Mouse (Mus musculus): ENCODE data around the gene Hist1h1e.

The Hist1h1e gene

DNA sequence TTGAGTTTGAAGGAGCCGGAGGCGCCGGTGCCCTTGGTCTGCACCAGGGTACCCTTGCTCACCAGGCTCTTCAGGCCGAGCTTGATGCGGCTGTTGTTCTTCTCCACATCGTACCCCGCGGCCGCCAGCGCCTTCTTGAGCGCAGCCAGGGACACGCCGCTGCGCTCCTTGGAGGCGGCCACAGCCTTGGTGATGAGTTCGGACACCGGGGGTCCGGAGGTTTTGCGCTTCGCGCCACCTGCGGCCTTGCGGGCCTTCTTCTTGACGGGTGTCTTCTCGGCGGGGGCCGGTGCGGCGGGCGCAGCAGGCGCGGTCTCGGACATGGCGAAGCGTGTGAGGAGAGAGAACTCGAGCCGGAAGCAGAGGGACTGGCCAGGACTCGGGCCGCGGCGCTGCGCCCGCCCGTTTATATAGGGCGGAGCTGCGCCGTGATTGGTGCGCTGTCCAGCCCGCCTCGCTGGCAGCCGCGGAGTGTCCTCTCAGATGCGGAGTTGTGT lies at the start of gene Hist1h1e:
TSS of gene Hist1h1e (minus strand) at position 384 of the 497 bp plus-strand sequence.
- DNase-seq (ENCODE audit: low spot score): peak; percentile 90

DNA sequence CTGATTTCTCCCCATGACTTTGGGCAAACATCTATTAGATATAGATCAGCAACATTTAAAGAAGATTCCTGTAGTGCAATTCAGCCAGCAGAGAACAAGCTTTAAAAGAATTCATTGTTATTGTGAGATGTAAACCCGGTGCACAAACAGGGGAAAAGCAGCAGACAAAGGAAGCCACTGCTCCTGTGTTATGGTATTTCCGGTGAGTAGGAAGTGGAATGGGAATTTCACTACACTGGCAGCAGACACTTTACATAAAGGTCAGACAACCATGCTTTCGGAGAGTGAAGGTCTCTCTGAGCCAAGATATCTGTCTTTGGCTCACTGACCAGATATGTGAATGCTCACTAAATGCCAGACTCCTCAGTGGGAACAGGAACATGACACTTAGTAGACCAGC lies 40.2 kb upstream of the Hist1h1e start:
- DNase-seq (ENCODE audit: low spot score): no peak

DNA sequence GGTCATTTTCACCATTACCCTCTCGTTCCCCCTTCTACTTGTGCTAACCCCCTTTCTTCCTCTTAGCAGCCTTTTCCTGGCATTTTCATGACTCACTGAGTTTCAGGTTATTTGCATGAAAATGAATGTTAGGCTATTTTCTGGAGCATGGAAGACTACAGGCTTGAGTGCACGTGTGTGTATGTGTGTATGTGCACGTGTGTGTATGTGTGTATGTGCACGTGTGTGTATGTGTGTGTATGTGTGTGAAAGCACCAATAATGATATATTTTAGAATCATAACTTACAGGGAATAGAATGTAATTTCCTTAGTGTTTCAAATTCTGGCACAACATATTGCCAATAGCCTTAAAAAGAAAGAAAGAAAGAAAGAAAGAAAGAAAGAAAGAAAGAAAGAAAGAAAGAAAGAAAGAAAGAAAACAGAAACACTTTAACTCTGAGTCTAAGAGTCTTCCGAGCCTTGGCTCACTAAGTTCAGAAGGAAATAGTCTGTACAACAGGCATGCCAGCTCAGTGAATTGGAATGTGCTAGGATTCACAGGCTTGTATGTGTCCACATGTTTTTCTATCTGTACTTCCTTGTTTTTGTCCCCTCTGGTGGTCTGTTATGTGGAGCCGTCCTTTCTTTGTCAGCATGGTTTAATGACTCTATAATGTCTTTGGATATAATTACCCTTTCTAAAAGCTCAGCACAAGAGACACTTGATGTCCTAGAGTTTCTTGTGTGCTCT lies 37.4 kb upstream of the Hist1h1e start:
- DNase-seq (ENCODE audit: low spot score): no peak

DNA sequence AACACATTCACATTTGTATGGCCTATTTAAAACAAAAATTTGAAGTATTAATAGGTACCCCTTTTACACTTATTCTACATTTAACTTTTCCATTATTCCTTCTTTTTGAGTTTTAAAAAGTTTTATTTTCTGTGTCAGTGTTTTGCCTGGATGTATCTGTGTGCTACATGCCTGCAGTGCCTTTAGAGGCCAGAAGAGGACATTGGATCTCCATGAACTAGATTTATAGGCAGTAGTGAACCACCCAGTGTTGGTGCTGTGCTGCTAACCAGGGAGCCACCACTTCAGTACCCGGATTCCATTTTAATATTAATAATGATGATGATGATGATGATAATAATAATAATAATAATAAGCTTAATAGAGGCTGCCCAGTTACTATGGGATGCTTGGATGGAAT lies 8.3 kb upstream of the Hist1h1e start:
- peak; percentile 58 for DNase-seq (ENCODE audit: low spot score)

DNA sequence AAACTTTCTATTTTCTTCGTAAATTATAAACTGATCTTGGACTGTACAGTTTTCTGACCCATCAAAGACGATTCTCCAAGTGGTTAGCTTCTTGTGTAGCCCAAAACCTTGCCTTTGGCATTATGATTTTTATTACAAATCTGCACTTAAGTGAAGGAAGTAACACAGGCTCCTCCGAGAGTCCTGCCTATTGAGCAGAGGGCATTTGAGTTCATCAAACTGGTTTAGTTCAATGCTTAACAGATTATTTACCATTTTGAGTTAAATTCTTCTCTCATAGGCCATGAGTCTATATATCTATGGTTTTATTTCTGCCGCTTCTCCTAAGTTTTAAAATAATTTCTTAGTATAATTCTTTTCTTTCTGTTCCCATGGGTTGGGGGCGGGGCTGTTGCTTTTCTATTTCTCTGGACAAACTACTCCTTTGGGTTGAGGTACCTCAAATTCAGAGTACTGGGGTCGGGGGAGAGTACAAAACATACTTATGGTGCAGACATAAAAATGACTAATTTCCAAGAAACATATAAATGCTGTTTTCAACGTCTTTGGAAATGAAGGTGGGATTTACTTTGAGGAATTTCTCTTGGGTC lies 598 bp upstream of the Hist1h1e start:
- DNase-seq (ENCODE audit: low spot score): peak; percentile 13

DNA sequence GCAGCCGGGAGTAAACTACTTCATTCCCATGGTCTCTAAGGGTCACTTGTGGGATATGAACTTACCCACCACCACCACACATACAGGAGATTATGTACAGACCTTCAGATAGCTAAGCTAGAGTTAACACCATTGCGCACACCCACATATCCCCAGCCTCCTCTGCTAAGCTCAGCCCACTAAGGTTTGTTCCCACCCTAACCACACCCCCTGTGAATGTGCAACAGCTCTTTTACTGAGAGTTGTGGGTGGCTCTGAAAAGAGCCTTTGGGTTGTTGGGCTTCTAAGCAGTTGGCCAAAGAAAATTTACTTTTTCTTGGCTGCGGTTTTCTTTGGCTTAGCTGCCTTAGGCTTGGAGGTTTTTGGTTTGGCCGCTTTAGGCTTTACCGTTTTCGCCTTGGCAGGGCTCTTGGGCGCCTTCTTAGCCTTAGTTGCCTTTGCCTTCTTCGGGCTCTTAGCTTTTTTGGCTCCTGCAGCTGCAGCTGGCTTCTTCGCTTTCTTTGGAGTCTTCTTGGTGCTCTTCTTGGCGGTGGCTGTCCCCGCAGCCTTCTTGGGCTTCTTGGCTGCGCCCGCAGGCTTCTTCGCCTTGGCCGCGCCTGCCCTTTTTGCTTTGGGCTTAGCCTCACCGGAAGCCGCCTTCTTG lies 705 bp downstream of the Hist1h1e start:
- peak; percentile 87 for DNase-seq (ENCODE audit: low spot score)

DNA sequence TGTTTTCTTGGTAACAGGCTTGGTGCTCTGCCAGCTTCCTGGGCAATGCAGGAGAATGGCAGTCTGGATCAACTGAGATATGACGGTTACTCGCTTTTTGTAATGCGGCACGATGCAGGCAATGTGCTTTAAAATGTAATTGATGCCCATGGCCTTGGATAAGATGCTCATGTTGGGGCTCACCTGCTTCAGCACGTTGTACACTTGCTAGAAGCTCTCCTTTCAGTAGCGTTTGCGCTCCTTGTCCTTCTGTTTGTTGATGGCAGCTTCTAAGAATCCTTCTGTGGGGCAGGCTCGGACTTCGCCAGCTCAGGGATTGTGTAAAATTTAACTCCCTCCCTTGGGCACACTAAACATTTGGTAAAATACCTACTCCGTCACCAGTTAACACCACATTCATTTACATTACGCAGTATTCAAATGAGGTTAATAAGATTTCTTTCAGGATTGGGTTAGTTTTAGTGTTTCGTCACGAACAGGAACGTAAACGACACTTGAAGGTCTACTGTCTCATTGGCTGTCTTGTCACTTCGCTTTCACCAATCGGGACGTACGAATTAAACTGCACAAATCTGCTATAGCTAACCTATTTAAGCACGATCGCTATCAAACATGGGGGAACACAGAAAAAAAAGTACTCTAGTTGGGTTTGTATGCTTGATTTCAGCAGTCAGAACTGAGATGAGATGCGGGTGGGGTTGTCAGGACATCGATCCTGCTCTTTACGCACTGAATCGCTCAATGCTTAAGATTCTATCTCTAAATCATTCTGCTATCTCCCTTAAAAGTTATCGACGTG lies 1.4 kb downstream of the Hist1h1e start, which contains the start of gene Hist1h2be:
TSS of gene Hist1h2be (minus strand) at position 392 of the 799 bp plus-strand sequence.
- peak; percentile 95 for DNase-seq (ENCODE audit: low spot score)

DNA sequence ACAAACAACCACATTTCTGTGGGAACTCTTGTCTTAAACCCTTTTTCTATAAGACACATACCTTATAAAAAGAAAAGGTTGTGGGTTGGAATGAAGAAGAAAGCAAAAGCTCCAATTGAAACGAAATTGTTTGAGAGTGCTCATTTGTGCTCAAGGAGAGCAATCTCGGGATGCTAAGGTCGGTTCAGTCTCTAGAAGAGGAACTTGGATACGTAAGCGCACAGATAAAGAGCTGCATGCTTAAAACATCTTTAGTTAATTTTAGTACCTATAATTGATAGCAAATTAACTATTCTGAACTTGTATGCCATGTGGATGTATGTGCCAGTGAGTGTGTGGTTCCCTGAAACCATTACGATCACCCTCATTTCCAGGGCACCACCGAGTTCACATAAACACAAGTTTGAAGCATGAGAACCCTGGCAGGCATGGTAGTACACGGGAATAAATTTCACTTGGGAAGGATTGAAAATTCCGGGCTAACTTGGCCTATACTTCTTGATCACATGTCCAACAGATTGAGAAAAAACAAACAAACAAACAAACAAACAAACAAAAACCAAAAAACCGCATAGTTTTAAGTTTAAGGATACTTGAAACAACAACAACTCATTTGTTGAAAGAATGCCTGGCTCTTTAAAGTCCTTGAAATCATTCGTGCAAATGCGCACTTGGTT lies 2.2 kb downstream of the Hist1h1e start:
- peak; percentile 22 for DNase-seq (ENCODE audit: low spot score)

DNA sequence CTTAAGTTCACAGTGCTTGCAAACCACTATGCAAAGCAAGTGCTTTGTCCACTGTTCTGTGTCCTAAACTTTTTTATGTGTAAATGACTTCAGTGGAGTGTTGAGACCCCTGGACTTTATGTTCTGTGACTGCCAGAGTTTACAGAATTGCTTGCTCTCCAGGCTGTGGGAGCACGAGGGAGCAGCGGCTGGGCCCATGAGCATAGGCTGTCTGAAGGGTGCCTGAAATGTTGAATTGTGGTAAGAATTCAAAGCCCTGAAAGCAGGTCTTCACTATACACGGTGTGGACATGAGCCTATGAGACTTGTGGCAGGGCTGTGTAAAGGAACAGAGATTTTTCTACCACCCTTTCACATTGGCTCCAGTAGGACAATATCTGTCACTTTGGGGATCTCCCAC lies 10.7 kb downstream of the Hist1h1e start:
- no peak for DNase-seq (ENCODE audit: low spot score)

DNA sequence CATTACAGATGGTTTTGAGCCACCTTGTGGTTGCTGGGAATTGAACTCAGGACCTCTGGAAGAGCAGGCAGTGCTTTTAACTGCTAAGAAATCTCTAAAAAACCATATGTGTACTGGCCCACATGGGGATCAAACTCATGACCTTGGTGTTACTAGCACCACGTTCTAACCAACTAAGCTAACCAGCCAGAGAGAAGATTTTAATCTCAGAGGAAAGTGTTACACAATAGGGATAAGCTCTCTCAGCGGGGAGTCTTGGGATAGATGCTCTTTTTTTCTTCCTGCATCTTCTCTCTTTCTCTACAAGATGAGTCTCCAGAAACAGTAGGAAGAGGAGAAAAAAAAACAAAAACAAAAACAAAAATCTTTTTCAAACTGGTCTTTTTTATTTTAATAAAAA lies 12.0 kb downstream of the Hist1h1e start:
- no peak for DNase-seq (ENCODE audit: low spot score)

DNA sequence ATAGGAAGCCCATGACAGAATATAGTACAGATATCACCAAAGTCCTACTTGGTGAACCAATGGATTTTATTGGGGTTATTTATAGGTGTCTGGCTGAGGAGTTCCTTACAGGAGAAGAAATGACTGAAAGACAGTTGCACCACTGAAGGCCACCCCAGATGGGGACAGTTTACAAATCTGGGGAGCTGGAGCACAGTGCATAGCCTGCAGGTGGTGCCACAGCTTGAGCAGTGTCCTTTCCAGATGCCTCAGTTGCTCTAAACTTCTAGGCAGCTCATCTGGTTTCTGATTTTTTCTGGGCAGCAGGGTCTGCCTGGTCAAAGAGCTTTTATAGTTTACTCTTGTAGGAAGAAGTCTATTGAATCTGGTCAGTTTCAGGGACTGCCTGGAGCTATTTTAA lies 12.5 kb downstream of the Hist1h1e start:
- no peak for DNase-seq (ENCODE audit: low spot score)

DNA sequence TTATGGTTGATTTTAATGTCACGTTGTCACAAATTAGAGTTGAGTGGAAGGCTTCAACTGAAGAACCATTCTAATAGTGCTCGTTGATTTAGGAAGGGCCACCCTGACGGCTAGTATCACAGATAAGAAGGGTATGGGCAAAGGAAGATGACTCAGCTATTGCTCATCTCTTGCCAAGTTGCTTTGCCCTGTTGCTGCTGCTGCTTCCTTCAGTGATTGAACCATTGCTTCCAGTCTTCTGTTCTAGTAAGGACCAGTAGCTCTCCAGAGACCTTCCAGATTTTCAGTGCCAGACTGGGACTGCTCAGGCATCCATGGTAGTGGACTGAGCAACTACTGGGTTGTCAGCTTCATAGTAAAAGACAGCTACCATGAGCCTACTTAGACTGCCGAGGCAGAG lies 13.1 kb downstream of the Hist1h1e start:
- no peak for DNase-seq (ENCODE audit: low spot score)

DNA sequence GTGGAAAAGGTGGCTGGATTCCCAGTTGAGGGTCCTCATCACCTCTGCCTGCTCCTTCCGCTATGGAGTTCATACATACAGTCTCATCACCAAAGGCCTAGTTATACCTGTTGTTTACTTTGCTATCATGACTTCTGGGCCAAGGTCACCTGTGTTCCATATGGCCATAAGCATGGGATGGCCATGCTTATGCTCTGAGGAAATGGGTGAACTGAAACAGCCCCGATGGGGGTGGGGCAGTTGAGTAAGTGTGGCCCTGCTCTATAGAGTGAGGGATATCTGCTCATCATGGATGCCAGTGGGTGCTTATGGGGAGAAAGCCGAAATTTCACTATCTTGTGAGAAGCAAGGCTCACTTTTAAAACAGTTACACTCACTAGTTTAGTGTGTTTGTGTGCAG lies 17.3 kb downstream of the Hist1h1e start:
- no peak for DNase-seq (ENCODE audit: low spot score)

DNA sequence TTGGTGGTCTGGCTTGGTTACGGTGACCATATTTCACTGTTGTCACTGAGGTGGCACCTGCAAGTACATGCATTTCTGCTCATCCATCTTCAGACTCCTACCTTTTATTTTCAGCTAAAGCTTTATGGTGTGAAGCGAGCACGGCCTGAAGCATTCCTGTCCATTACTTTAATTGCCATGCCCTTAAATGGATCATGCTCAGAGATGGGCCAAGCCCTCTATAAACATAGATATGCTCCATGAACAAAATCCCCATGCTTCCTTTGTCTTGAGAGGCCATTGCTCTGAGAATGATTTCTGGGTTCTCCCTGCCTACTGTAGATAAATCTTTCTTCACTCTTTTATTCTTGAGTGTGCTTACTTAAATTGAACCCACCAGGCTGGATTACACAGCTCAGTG lies 17.9 kb downstream of the Hist1h1e start:
- DNase-seq (ENCODE audit: low spot score): no peak

DNA sequence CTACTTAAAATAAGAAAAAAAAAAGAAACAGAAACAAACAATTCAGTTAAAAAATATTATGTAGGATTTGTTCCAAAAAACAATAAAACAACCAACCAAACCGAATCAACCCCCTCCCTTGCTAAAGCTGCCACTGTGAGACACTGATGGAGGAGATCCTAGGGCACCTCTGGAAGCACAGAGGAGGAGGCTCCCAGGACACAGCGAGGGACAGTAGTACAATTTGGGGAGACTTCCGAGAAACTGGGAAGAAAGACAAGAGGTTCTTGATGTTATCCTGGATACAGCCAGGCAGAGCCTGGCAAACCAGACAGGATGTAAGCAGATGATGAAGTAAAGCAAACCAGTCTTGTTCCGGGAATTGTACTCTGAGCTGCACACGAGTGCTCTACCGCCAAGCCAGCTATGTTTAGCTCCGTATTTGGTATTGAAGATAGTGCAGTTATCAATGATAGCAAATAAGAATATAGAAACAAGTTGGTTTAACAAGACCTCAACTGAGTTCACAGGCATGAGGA lies 19.1 kb downstream of the Hist1h1e start:
- no peak for DNase-seq (ENCODE audit: low spot score)

DNA sequence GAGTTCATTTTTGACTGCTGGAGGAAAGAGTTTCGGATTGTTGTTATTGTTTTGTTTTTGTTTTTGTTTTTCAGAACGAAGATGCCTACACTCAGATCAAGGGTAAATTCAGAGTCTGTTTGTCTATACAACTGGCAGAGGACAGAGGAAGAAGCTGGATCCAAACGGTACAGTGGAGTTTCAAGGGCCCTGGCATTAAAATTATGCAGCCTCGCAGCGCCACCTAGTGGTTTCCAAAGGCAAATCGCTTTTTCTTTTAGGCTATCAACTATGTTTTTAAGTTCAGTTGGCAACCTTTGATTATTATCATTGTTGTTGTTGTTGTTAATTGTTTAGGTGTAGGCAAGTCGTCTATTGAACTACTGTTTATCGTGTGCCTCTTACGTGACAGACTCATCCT lies 24.4 kb downstream of the Hist1h1e start:
- peak; percentile 79 for DNase-seq (ENCODE audit: low spot score)

DNA sequence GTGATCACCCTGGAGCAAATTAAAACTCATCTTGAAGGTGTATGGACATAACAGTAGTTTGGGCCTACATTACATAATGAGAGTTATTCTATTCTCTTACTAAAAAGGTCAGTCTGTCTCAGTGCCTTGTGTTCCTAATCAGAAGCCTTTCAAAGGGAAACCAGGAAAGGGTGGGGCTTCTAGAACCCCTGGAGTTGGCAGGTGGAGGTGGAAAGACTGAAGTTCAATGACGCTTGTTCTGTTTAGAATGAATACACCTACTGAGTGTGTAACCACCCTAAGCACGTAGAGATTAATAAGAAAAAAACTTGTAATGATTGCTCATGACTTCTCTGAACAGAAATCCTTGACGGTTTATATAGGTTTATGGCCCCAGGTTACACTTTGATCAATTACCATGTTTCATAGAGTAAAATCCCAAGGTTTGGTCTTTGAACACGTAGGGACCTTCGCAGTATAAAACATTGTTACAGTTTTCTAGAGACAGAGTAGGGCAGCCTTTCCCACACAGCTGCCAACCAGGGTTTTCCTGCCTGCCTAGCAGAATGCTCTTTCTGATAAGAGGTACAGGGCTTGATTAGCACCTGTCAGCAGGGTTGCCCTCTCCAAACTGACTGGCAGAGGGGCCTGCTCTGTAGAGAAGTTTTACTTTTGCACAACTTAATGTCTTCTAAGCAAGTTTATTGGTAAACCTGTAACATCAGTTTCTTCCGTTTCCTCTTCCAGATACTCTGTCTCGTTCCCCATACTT lies 26.6 kb downstream of the Hist1h1e start:
- no peak for DNase-seq (ENCODE audit: low spot score)

DNA sequence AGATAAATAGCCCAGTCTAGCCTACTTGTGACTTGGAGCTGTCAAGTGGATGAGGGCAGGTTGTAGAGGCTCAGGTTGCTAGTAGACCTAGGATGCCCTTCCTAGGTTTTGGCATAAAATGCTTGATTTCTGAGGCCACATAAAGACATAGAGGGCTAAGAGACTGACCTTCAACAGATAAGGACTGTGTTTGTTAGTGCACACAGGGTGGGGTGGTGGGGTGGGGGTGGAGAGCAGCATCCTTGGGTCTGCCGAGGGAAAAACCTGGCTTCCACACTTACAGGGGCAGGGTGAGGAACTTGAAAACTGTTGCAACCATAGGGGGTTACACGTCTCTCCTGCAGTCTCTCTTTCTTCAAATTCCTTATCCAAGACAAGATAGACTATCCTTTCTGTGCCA lies 27.2 kb downstream of the Hist1h1e start:
- no peak for DNase-seq (ENCODE audit: low spot score)

DNA sequence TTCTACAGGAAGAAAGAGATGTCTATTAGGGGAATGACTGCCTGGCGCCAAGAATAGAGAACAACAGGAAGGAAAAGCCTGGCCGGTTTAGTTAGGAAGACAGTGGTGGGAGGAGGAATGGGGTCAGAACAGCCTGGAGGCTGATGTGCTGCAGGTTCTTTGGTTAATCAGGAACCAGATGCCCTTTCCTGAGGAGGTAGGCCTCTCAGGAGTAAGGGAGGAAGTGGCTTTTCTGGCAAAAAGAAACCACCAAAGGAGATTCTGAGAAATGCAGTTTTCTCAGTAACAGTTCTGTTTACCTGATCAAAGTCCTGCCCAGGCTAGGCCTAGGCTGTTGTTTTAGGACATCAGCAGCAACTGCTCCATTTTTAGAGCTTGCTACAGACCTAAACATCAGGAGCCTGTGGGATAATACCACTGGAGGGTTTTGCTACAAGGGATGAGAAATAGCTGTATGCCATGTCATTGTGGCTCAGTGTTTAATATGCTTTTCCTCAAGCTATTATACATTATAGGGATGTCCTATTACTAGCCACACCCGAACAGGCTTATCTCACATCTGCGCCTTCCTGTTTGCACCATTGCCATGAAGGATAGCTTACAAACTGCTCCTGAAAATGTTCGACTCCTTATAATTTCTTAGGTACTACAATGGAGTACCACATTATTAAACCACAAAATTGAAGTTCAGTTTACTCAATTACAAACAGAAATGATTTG lies 29.1 kb downstream of the Hist1h1e start:
- no peak for DNase-seq (ENCODE audit: low spot score)

DNA sequence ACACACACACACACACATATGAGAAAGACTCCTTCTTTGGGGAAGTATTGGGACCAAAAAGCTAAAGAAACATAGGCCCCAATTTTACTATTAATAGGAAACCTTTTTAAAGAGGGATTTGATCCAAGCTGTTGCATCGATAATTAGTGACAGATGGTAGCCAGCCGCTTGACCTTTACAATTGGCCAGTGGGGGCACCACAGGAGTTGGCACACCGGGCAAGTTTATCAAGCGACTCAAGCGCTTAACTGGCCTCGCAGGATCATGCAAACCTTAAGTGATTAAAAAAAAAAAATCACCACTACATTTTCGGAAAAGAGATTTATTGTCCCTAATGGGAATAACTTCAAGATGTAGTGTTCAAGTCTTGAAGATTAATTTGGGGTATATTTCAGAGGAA lies 29.7 kb downstream of the Hist1h1e start:
- no peak for DNase-seq (ENCODE audit: low spot score)

All from embryo, embryonic 10 days (tissue).